Mouse (Mus musculus): ENCODE results near the gene Rpl36.

Gene Rpl36

GRCm38 (mm10) chr17:56613236-56613844 lies at the start of gene Rpl36:
TSS of gene Rpl36 (plus strand) at chr17:56613416.
- in situ Hi-C loops (cut with MboI), result no loop called here

DNA sequence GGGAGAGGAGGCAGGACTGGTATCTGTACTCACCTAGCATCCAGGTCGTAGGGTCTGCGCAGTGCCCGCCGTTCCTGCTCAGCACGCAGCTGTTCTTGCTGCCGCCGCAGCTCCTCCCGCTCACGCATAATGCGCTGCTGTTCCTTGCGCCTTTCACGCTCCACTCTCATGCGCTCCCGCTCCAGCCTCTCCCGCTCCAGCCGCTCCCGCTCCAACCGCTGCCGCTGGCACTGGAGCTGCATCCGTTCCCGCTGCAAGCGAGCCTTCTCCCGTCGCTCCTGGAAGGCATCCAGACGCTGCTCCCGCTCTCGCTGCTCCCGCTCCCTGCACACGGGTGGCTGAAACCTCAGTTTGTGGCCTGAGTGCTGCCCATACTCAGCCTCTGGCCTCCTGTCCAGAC lies 46.9 kb upstream of the Rpl36 start:
- in situ Hi-C loops (cut with MboI), result no loop called here

DNA sequence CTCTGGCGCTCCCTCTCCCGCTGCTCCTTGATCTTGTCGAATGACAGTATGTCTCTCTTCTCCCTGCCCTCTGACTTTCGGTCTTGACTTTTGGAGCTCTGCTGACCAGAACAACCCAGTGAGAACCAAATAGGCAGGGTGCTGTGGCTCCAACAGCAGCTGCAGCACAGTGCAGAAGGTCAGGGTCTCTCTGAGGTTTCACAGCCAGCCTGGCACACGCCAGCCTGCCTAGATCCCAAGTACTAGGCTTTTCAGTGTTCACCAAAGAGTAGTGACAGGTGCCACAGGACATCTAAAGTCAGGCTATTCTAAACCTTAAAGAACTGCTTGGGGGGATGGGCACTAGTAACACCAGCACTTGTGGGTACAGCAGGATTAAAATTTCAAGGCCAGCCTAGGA lies 46.3 kb upstream of the Rpl36 start:
- in situ Hi-C loops (cut with MboI), result no loop called here

DNA sequence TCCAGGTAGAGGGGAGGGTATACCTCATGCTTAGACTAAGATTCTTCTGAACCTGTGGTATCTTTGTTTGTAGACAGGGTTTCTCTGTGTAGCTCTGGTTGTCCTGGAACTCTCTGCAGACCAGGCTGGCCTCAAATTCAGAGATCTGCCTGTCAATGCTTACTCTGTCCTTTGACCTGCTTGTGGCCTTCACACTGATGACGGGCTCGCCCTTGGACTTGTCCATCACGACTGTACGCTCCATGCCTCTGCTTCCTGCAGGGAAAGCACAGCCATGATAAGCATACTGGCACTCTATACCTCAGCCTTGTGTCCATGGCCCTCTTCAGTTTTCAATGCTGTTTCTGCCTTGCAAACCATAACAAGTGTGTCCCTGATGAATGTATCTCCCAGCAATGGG lies 45.8 kb upstream of the Rpl36 start:
- in situ Hi-C loops (cut with MboI), result no loop called here

- in situ Hi-C loops (cut with MboI), result no loop called here
Measured at GRCm38 (mm10) chr17:56570287-56570686, 42.9 kb upstream of the Rpl36 start.

- in situ Hi-C loops (cut with MboI), result no loop called here
Measured at GRCm38 (mm10) chr17:56572154-56572553, 41.1 kb upstream of the Rpl36 start.

DNA sequence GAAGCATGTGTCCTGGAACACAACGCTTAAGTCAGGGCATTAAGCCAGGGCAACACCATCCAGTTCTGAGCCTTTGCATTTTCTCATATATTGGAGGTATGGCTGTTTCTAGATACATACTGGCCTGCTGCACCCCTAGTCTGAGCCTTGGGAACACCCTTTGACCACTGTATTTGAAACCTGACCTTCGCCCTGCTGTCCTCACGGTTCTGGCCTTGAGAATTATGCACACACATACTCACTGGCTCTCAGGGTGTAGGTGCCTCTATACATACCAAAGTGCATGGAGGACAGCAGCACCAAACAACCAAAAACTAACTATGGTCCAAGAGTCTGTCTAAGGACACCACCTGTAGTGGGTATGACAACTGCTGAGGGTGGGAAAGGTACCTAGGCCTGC lies 40.3 kb upstream of the Rpl36 start:
- in situ Hi-C loops (cut with MboI), result no loop called here

- in situ Hi-C loops (cut with MboI), result no loop called here
Measured at GRCm38 (mm10) chr17:56583071-56583470, 30.1 kb upstream of the Rpl36 start.

DNA sequence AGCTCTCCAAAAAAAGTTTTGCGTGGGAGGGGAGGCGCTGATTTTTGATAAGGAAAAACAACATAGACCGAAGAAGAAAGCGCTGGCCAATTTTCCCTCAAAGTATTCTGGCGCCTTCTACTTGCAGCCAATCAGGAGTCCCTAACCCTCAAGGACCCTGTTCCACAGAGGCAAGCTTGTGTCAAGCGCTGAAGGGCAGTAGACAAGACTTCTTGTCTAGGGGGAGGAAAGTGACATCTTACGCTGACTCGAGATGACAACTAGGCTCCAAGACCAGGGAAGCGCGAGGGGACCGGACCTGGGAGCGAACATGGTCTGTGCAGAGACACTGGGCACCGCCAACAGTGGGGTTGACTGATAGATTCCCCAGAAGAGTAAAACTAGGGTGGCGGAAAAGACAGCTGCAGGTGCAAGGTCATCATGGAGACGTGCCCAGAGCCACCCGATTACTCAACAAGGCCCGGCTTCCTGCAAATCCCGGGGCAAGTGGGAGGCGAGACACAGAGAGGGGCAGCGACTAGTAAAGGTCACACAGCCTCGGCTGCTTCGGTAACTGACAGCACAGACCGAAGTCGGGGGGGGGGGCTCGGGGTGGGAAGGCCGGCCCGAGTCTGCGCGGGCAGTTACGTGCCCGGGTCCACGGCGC lies 29.5 kb upstream of the Rpl36 start:
- in situ Hi-C loops (cut with MboI), result no loop called here

GRCm38 (mm10) chr17:56584257-56585130 lies 28.7 kb upstream of the Rpl36 start, which contains the start of the genes Safb2 and Safb:
TSS of gene Safb2 (minus strand) at chr17:56584585.
TSS of gene Safb (plus strand) at chr17:56584825.
- in situ Hi-C loops (cut with MboI), result no loop called here

DNA sequence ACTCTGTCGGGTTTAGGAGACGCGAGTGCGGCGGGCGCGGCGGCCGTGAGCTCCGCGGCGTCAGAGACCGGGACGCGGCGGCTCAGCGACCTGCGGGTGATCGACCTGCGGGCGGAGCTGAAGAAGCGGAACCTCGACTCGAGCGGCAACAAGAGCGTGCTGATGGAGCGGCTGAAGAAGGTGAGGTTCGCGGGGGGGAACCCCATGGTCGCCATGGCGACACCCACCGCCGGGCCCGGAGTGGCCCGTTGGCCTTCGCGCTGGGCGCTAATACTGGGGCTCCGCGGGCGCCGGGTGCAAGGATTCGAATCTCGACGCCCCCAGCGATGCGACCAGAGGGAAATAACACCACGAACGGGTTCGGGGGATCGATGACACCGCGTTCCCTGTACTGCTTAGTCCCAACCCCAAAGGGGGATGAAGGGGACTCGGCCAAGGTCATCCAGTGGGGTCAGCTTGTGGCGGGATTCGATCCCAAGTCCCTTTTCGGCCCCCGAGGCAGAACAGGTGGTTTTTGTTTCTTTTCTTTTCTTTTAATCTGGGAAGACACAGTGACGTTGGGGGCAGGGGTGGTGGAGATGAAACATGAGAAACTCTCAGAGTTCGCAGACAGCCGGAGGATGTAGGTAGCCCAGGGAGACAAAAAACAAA lies 27.9 kb upstream of the Rpl36 start:
- in situ Hi-C loops (cut with MboI), result no loop called here

GRCm38 (mm10) chr17:56587773-56588172 lies 25.4 kb upstream of the Rpl36 start:
- in situ Hi-C loops (cut with MboI), result no loop called here

GRCm38 (mm10) chr17:56588921-56589320 lies 24.3 kb upstream of the Rpl36 start:
- in situ Hi-C loops (cut with MboI), result no loop called here

- in situ Hi-C loops (cut with MboI), result no loop called here
Measured at GRCm38 (mm10) chr17:56592553-56592952, 20.7 kb upstream of the Rpl36 start.

DNA sequence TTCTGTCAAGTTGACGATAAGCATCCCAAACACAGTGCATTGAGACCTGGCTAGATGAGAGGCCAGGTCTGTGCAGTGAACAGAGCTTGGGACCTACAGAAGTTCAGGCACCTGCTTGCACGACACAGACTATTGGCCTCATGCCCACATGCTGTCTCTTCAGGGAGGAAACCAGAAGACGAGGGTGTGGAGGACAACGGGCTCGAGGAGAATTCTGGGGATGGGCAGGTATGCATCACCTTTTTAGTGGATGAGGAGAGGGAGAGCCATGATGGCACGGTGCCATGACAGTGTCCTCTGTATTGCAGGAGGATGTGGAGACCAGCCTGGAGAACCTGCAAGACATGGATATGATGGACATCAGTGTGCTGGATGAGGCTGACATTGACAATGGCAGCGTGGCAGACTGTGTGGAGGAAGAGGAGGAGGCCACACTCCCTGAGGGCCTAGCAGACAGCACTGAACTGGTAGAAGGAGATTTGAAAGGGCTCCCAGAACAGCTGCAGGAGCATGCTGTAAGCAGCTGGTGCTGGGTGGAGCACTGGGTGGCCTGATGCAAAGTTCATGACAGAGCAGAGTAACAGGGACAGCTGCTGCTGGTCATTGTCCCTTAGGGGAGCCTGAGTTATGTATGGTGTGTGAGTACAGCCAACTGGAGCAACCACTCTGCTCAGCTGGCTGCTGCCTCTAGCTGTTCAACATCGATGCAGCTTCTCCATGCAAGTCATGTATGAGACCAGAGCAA lies 19.5 kb upstream of the Rpl36 start:
- in situ Hi-C loops (cut with MboI), result no loop called here

DNA sequence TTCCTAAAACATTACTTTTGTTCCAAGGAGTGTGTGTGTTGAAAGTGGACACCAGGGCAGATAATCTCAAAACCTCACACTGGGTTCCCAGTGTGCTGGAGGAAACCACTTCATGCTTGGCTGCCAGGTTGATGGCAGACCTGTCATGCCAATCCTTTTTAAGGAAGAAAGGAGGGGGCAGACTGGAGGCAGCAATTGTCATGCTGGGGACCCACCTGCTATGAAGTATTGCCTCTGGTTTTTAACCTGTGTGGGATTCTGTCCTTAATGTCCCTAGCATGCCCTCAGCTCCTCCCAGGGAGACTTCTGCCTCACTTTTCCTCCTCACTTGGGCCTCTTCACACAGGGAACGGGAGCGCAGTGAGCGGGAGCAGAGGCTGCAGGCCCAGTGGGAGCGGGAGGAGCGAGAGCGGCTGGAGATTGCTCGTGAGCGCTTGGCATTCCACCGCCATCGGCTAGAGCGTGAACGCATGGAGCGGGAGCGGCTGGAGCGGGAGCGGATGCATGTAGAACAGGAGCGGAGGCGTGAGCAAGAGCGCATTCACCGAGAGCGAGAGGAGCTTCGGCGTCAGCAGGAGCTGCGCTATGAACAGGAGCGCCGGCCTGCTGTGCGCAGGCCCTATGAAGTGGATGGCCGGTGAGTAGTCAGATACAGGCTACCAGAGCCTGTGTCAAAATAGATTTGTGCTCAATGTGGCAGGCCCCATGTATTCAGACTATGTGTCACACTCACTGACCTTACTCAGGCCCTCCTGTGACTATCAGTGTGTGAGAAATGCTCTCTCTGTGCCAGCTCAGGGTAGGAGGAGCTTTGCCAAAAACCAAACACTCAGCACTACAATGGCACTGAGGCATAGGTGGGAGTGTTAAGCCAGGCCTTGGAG lies 9.8 kb upstream of the Rpl36 start:
- in situ Hi-C loops (cut with MboI), result no loop called here

DNA sequence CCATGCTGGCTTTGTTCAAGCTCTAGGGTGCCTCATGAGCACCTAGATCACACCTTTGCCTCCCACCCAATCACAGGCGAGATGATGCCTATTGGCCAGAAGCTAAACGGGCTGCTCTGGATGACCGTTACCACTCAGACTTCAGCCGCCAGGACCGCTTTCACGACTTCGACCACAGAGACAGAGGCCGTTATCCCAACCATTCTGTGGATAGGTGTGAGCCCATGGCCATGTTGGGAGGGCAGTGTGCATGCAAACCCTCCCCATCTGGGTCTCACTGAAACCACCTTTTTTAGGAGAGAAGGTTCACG lies 9.2 kb upstream of the Rpl36 start:
- in situ Hi-C loops (cut with MboI), result no loop called here

DNA sequence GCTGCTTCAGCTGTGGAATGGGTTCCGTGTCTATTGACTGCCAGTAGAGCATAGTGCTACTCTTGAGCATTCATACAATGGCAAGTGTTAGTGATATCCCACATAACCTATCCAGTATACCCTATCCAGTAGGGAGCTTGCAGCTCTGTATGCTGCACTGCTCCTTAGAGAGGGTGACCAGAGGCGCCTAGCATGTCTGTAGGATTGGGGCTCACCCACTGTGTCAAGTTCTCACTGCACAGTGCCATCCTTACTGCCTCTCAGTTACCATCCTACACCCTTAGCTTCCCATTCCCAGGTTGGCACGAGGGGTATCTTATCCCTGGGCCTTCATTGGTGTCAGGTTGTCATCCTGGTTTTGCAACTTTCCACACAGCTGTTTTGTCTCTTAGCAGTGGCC lies 8.8 kb upstream of the Rpl36 start:
- in situ Hi-C loops (cut with MboI), result no loop called here

DNA sequence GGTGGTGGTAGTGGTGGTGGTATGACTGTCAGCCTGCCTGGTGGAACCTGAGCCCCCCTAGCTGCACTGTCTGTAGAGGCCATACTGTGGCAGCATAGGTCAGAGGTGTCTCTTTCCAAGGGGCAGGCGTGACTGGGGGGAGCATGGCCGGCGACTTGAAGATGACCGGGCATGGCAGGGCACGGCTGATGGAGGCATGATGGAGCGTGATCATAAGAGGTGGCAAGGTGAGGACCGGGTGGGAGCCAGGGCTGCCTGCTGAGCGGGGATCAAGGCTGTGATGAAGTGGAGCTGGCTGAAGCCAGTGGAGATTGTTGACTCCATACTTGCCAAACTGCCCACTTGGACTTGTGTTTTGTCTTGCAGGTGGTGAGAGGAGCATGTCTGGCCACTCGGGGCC lies 7.8 kb upstream of the Rpl36 start:
- in situ Hi-C loops (cut with MboI), result no loop called here

DNA sequence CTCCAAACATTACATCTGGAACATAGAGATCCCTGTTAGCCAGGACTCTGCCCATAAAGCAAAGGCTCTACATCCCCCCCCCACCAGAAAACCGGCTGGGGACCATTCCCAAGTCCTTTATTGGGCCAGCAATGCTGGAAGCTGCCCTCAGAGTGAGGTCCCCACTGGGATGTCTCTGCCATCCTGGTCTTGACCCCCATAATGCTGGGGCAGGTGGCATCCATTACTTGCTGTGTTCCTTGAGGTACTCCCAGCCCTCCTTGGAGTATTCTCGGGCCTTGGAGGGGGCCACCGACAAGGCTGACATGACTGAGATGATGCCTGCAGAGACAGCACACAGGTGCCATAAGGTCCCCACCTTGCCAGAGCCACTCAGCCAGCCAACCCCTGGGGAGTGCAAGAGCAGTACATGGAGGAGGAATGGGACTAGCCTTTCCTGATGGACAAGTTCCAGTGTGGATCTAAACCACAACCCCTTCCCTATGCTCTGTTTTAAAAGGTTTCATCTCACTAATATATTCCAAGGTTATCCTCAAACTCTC lies 5.6 kb upstream of the Rpl36 start:
- in situ Hi-C loops (cut with MboI), result no loop called here

- in situ Hi-C loops (cut with MboI), result no loop called here
Measured at GRCm38 (mm10) chr17:56608699-56609098, 4.5 kb upstream of the Rpl36 start.

All from mature B cell (primary cell).